Mouse (Mus musculus): Measurements from ENCODE around the gene Ufsp1. TPM values are rescaled to one million over a fixed set of nuclear protein-coding genes. Genes with fewer than 3 reads are reported as not detected.

Ufsp1 gene
- total RNA-seq, 4 experiments from 2014 or later, result 7.4 to 14.7 (median 12.7) TPM

DNA sequence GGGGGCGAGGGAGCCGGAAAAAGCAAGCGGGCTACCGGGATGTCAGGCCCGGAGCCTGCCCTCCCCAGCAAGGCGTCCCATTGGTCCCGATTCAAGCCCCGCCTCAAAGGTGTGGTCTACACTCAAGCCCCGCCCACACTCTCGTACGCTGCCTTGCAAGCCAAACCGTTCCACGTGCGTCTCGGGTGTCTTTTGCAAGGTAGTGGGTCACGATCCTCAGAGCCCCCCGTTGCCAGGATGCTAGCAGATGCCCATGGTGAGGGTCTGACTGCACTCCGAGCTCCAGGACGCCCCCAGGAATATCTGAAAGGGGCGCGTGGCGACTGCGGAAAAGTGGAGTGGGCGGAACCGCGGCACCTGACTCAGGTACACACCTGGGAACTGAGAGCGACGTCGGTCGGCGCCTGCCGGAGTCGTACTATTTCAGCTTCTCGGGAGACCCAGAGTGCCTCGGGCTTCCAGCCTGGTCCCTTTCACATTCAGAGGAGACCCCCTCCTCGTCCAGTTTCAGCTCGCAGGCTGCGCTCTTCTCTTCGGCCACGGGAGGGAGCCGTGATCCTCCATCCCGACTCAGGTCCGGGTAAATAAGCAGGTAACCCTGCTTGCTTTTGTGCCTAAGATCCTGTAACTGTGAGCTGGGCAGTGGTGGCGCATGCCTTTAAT lies 39.2 kb downstream of the Ufsp1 start, which contains the start of gene Slc12a9:
Gene Slc12a9 (minus strand): TSS at position 86 of the 663 bp plus-strand sequence.
- DNase-seq (ENCODE audit: low spot score in 2 of 2), result peak; percentile 90 to 91

DNA sequence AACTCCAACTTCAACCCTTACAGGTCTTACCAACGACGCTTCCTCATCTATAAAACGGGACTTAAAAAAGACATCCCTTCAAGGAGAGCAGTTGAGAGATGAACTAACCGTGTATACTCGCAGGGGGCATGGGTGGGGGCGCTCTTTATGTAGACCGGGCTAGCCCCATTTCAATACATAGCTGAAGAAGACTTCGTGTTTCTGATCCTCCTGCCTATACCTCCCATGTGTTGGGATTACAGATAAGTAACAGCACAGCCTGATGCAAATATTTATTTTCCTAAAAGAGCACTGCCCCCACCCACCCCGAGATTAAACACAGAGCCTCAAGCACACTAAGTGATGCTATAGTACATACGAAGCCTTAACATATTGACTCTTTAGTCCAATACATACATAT lies 39.9 kb downstream of the Ufsp1 start:
- DNase-seq (ENCODE audit: low spot score in 2 of 2), result no peak

DNA sequence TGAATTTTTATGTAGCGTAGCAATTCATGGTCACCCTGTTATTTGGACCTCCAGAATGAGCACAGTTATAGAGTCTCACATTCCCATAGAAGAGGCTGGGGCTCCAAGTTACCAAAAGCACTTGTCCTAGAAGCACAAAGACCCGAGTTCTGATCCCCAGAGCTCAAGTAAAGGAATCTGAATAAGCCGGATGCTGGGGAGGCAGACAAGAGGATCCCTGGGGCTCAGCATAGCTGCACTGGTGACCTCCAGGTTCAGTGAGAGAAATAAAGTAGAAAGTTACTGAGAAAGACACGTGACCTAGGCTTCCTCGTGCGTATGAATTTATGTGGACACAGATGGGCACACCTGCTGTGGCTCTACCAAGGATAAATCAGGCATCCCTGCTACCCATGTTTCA lies 40.6 kb downstream of the Ufsp1 start:
- no peak for DNase-seq (ENCODE audit: low spot score in 2 of 2)

- DNase-seq (ENCODE audit: low spot score in 2 of 2), result no peak
Measured at GRCm38 (mm10) chr5:137337190-137337589, 42.8 kb downstream of the Ufsp1 start.

DNA sequence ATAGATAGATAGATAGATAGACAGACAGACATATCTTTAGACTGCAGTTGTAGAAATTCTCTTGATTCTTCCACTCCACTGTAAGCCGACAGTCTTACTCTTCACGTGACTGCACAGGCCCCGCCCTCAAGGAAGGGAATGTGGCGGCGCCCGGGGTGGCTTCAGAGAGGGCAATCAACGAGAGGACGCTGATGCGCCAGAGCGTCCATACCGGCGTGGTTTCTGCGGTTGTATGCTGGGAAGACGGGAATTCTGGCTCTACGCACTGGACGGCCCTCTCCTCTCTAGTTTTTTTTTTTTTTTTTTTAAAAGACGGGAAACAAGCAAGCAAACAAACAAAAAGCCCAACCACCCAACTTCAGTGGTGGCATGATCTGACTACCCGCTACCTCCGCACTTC lies 43.8 kb downstream of the Ufsp1 start:
- DNase-seq (ENCODE audit: low spot score in 2 of 2), result peak; percentile 87 to 89

GRCm38 (mm10) chr5:137338663-137339289 lies 44.3 kb downstream of the Ufsp1 start:
- DNase-seq (ENCODE audit: low spot score in 2 of 2), result no peak

- no peak for DNase-seq (ENCODE audit: low spot score in 2 of 2)
Measured at GRCm38 (mm10) chr5:137339290-137339979, 45.0 kb downstream of the Ufsp1 start.

DNA sequence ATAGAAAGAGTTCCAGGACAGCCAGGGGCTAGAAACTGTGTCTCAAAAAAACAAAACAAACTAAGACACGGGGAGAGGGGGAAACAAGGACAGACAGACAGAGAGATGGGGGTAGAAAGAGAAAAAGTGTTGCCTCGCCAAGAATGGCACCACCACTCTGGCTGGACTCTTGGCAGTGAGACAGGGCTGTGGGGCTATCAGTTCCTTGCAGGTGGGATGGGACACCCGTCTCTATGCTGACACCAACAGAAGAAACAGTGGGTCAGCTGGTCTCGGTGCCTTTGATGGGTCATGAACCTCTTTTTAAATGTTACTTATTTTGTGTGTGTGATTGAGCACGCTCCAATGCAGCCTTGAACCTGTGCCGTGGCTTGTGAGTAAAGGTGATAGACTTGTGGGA lies 45.8 kb downstream of the Ufsp1 start:
- no peak for DNase-seq (ENCODE audit: low spot score in 2 of 2)

GRCm38 (mm10) chr5:137342407-137343012 lies 48.1 kb downstream of the Ufsp1 start:
- DNase-seq (ENCODE audit: low spot score in 2 of 2), result no peak

DNA sequence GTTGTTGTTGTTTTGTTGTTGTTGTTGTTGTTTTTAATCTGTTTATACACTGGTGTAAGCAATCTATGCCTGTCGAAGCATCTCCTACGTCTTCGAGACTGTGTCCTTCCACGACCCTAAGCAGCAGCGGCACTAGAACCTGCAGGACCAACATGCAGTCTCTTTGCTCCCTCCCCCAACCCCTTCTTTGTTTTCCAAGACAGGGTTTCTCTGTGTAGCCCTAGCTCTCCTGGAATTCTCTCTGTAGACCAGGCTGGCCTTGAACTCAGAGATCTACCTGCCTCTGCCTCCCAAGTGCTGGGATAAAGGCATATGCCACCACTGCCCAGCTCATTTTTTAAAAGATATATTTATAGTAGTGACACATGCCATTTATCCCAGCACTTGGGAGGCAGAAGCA lies 49.0 kb downstream of the Ufsp1 start:
- no peak for DNase-seq (ENCODE audit: low spot score in 2 of 2)

DNA sequence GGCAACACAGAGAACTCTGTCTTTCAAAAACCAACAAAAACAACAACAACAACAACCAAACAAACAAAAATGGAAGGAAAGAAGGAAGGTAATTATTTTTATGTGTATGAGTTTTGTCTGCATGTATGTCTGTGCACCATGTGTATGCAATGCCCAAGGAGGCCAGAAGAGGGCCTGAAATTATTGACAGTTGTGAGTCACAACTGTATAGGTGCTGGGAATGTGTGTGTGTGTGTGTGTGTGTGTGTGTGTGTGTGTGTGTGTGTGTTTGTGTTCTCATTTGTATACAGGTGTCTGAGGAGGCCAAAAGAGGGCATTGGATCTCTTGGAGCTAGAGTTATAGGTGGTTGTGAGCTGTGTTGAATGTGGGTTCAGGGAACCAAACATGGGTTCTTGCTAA lies 49.4 kb downstream of the Ufsp1 start:
- DNase-seq (ENCODE audit: low spot score in 2 of 2), result no peak

Small RNA genes lying within 50 kb of the gene (microRNA-seq; reads per million reads assigned to microRNA genes)
- gene Mir7036, result 1.9 to 2.0 reads per million in 2 experiments
- 0 reads per million in 2 experiments for gene Mir8116

Other genes starting within 250 kb of the Ufsp1 start
- 100 to 1,000 TPM; 309 to 341 (median 318) TPM for gene Ap1s1, start 248.5 kb upstream of the Ufsp1 start, total RNA-seq (2022)
- 1 to 10 TPM in 2 of 4 experiments, under 1 TPM in 2; 0.77 to 3.0 (median 1.8) TPM for gene Serpine1, start 222.4 kb upstream of the Ufsp1 start, total RNA-seq (2022)
- gene Trim56, start 178.4 kb upstream of the Ufsp1 start, total RNA-seq (2022), result 10 to 100 TPM in 1 of 4 experiments, 1 to 10 TPM in 3; 6.1 to 11.0 (median 8.1) TPM
- not detected for gene Muc3, start 145.3 kb upstream of the Ufsp1 start, total RNA-seq (2022)
- gene Muc3a, start 82.2 kb upstream of the Ufsp1 start, total RNA-seq (2022), result 1 to 10 TPM; 3.4 to 6.4 (median 4.9) TPM
- 10 to 100 TPM; 61.0 to 73.5 (median 63.6) TPM for gene Ache, start 7.1 kb upstream of the Ufsp1 start, total RNA-seq (2022)
- gene Srrt, start 13.0 kb downstream of the Ufsp1 start, total RNA-seq (2022), result 100 to 1,000 TPM; 220 to 278 (median 242) TPM
- gene Trip6, start 19.8 kb downstream of the Ufsp1 start, total RNA-seq (2022), result 1 to 10 TPM; 6.1 to 8.0 (median 6.7) TPM
- gene Slc12a9, start 39.0 kb downstream of the Ufsp1 start, total RNA-seq (2022), result 10 to 100 TPM; 25.6 to 37.8 (median 32.0) TPM
- 1 to 10 TPM; 5.6 to 7.2 (median 5.9) TPM for gene Ephb4, start 55.5 kb downstream of the Ufsp1 start, total RNA-seq (2022)
- gene Zan, start 182.4 kb downstream of the Ufsp1 start, total RNA-seq (2022), result under 1 TPM; 0.16 to 0.22 (median 0.17) TPM
- 10 to 100 TPM; 30.4 to 33.1 (median 32.4) TPM for gene Pop7, start 207.9 kb downstream of the Ufsp1 start, total RNA-seq (2022)
- 10 to 100 TPM; 60.2 to 75.9 (median 65.5) TPM for gene Gigyf1, start 223.9 kb downstream of the Ufsp1 start, total RNA-seq (2022)
- gene Epo, start 238.6 kb downstream of the Ufsp1 start, total RNA-seq (2022), result not detected
- gene Gnb2, start 238.9 kb downstream of the Ufsp1 start, total RNA-seq (2022), result 100 to 1,000 TPM; 572 to 587 (median 576) TPM